Mouse (Mus musculus) monocyte, adult 2 months (primary cell): ENCODE results near the gene Agxt.
A peak's percentile ranks its signal among the peaks of the same experiment; 100 is the strongest.

ENCODE experiments used
- DNase-seq, 2 experiments: peaks; one replicate each; pipeline ENCODE4 v3.0.0; 2022; ENCODE audit warnings: low spot score in 2 of 2, low read depth in 1 of 2

The Agxt gene

DNA sequence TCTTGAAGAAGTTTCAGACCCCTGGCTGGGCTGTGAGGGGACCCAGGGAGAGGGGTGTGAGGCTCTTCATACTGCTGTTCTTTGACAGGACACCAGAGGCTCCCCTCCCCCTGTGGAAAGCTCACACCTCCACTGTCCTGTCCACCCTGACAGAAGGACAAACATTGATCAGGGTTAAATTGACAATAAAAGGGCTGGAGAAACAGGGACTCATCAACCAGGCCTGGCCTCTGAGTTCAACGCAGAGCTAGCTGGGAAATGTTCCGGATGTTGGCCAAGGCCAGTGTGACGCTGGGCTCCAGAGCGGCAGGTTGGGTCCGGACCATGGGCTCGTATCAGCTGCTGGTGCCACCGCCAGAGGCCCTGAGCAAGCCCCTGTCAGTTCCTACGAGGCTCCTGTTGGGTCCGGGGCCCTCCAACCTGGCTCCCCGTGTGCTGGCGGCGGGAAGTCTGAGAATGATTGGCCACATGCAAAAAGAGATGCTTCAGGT, at the start of gene Agxt:
TSS of gene Agxt (plus strand) at position 205 of the 491 bp plus-strand sequence.
- DNase-seq: no peak

DNA sequence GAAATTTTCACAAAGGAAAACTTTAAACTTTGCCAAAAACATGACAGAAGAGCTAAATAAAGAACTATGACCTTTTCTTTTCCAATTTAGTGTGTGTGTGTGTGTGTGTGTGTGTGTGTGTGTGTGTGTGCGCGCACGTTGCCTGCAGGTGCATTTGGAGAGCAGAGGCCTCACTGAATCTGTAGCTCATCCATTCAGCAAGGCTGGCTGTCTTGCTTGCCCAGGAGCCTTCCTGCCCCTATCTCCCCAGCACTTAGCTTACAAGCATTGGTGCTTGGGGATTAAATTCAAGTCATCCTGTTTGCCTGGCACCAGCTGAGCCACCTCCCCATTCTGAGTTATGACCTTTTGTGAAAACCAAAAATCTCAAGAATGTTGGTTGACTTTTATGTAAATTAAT, 42.5 kb upstream of the Agxt start:
- DNase-seq: no peak

DNA sequence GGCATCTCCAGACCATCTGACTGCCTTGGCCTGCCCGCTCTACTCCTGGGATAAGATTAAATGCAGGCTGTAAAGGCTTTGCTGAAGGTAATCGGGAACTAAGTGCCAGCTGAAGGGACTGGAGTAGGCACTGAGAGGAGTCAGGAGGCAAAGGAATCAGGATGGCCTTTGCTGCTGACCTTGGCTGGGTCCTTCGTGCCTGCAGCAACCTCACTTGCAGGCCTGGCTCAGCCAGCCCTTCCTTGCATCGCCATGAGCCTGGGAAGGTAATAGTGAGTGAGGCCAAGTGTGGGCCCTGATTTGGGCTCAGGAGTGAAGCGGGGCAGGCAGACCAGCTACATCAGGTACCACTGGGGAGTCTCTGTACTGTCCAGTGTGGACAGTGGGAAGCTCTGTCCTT, 36.1 kb upstream of the Agxt start:
- DNase-seq: no peak

DNA sequence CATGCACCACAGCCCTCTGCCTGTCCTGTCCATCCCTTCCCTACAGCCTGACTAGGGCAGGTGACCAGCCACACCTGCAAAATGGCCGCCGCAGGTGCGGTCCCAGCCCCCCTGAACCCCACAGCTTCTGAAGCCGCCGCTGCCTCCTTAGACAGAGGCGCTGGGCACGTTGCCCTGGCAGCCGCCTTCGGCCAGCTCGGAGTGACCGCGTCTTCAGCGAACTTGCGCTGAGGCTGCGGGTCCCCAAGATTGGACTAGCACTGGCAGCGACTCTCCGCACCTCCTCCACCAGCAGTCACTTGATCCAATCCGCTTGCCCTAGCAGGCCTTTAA, 34.8 kb upstream of the Agxt start:
- DNase-seq: no peak

DNA sequence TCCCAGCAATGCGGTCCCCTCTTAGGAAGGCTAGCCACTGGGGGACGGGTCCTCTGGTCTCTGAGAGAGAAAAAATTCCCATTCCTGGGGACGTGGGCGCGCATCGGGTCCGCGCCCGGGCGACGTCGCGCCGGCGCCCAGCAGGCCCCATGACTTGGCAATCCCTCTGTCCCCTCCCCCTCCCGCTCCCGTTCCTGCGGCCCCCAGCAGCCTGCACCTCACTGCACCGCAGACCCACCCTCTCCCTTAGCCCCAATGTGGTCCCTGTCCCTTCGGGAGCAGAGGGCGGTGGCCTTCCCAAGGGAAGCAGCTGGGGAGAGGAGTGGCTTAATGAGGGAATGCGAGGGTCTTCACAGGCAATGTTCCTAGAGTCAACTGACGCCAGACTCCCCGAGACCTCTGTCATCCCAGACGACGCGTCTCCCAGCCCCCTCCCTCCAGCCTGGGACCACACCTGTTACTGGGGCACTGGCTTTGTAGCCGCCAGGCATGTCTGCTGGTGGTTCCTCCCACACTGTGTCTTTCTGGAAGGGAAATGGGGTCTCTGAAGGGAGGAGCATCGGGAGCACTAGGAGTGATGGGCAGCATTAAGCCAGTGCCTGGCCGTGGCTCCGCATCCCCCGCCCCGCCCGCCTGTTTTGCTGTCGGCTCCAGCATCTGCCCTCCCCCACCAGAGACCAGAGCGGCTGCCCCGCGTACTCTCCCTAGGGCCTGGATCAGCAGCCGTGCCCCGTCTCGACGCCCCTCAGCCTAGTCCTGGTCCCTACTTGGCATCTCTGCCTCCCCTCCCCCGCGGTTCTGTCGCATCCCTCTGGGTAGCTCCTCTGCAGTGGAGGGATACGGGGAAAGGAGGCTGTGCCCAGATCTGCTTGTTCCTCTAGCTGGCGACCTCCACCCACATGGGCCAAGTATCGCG, 34.2 kb upstream of the Agxt start:
- no peak for DNase-seq

DNA sequence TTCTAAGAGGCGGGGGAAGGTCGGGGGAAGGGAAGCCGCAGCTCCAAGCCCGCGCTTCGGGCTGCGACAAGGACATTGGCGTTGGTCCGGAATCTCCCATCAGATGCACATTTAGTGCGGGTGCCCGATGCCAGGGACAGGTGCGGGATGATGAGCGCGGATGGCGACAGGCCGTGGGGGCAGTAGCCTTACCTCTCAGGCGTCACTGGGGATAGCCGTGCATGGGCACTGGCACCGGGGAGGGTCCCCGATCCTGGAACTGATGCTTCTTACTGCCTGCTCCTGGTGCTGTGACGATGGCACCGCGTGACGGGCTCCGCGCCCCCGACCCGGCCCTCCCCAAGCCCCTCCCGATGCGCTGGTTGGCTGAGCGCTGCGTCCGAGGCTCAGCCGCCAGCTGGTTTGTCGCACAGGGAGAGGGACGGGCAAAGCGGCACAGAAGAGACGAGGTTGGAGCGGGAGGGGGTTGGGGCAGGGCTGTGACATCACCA, 33.4 kb upstream of the Agxt start, which contains the start of gene Kif1a:
TSS of gene Kif1a (minus strand) at position 381 of the 491 bp plus-strand sequence.
- no peak for DNase-seq

DNA sequence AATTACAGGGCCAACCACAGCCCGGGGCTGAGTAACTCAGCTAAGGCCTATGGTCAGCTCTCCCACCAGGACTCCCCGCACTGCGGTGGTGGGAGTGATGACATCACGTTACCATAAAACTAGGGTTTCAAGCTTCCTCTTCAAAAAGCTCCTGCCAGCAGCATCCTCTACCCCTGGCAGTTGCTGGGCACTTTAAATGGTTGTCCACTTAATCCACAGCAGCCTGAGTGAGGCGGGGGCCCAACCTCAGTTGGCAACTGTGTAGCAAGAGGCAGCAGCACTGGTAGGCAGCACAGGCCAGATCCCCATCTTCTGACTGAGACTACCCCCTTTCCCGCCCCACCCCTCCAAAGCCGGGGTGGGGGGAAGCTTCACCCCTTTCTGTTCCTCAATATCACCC, 32.3 kb upstream of the Agxt start:
- DNase-seq: no peak

DNA sequence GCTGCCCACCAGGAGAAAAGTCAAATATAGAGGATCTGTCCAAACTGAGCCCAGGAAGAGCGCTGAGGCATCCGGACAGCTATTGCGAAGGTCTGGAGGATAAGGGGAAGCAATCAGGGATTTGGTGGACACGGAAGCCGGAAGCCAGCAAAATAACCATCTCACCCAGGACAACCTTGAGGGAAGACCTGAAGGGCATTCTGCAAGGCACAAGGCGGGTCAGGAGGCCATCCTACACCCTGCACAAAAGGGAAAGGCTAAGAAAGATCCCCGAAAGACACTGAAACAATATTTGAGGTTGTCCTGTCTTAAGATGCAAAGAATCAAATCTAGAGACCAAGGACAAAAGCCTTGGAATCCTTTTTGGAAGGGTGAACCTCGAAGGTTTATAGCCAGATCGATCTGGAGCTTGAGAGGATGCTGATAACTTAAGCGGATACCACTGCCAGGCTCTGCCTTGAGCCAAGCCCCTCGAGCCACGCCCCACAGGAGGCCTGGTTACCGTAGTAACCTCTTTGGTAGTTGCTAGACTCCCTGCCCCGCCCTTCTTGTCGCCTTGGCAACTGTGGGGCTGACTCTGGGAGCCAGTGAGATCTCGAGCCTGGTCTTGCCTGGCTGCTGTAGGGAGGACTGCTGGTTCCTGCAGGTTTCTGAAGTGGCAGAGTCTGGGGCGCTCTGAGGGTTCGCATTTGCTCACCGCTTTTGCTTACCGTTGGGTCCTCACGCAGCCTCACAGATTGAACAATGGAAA, 20.2 kb upstream of the Agxt start:
- no peak for DNase-seq

DNA sequence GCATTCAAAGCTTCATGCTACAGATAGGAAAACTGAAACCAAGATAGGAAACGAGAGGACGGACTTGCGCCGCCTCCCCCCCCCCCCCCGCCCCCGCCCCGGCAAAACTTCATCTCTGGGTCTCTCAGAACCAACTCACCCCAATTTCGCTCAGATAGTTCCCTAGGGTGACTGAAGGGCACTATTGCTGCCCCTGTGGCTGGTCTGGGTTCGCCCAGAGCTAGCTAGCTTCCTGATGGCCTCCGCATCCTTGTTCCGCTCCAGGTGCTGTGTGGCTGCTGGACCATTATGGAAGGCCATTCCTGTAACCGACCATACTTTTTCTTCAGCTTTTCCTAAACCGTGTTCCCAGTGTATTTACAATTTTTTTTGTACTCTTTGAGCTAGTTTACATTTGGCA, 19.6 kb upstream of the Agxt start:
- no peak for DNase-seq

DNA sequence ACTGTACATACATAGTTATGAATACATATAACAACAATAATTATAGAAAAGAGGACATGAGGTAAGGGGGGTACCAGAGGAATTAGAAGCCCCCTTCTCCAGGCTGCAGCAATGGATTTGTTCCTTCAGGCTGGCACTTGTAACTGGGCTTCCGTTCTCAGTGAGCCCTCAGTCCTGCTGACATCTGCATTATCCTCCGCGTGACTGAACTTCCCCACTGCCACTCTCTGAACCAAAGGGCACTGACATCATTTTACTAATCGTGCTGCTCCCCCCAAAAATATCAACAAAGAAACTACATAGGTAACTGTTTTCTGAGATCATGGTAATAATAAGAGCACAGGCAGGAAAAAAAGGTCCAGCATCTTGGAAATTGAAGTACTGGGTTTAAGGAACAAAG, 16.2 kb upstream of the Agxt start:
- DNase-seq: no peak

DNA sequence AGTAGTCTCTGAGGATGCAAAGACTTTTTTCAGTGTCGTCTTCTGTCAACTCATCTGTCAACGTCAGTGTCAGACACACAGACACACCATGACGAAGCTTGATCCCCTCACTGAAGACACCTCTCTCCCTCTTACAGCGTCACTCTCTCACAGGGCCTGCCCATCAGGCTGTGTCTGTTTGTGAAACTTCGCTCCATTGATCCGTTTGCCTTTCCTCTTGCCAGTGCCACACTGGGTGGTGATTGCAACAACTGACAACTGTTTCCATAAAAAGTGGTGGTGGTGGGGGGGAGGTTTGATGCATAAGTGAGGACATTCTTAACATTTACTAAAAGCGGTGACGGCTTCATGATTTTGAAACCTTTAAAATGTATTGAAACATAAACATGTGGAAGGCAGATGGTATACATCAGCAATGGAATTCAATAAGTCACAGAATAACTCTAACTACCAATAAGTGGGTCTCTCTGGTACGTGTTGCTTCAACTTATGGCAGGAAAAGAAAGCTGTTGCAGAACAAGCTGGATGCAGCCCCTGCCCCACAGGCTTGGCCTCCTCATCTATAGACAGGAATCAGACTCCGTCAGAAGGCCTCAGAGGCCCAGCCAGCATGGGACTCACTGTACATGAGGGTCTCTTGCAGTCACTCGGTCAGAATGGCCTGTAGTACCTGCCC, 11.7 kb upstream of the Agxt start:
- DNase-seq: no peak

DNA sequence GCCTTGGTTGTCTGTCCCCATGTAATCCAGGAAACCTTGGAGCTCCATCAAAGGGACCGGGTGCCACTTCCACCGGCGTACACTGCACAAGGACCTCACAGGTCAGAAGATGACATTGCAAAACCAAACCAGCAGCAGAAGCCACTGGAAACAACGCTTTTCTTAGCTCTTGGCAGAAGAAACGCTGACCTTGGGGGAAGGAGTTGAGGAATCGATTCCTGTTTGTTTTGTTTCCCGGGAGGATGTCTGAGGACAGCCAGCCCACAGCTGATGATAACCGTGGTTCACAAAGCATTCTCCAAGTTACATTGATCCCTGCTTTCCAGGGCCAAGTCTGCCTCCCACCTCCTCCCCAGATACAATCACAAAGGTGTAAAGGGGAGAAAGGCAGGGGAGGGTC, 11.0 kb upstream of the Agxt start:
- no peak for DNase-seq

DNA sequence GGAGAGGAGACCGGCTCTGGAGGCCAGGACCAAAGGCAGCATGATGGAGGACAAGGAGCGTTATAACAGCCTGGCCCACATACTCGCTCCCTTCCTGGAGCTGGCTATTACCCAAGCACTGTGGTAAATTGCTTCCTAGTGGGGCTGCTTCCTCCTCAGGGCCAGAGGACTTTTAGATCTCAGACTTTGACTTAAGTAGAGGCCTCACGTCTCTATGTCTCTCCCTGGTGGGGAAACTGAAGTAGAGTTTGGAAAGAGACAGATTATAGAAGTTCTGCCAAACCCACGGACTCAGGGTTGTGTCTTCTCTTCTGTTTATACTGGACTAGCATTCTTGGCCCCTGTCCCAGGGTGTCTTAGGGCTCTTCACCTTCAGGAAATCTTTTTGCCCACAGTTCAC, 9.8 kb upstream of the Agxt start:
- peak; percentile 16 to 18 for DNase-seq

DNA sequence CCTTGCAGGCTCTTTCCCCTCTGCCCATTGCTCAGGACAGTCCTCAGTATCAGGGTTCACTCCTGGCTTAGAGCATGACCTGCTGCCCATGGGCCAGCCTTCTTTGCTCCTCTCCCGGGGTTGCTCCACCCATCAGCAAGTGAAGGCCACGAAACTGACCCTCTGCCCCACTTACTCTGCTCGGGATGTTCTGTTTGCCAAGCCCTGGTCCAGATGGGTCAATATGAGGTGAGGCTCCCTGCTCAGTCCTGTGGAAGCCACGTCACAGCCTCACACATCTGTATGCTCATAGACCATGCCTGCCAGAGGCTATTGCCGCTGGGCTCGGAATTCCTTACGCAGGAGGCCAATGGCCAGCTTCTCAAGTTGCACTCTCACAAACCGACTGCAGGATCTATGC, 6.8 kb upstream of the Agxt start:
- no peak for DNase-seq

DNA sequence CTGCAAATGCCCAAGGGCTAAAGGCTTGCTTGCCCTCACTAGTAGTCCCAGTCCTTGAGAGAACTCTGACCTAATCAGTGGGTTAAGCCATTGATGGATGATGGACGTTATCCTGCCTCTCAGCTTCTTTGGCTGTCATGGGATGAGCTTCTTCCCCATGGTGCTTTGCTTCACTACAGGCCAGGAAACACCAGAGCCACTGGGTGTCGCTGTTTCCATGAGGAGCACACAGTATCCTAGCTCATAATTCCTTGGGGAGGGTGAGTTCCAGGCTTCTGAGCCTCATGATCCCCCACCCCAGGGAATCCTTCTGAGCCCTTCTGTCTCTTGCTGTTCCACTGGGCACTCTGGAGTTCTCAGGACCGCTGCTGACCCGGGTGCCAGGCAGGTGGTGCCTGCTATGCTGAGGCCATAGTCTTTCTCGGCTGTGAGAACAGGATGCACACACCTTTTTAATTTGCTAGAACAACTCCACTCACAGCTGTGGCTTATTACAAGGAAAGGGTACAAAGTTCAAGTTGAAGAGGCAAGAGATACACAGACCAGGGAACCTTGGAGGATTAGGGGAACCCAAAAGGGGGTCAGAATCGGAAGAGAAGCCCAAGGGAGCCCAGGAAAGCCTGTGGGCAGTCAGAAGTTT, 6.2 kb upstream of the Agxt start:
- DNase-seq: no peak

DNA sequence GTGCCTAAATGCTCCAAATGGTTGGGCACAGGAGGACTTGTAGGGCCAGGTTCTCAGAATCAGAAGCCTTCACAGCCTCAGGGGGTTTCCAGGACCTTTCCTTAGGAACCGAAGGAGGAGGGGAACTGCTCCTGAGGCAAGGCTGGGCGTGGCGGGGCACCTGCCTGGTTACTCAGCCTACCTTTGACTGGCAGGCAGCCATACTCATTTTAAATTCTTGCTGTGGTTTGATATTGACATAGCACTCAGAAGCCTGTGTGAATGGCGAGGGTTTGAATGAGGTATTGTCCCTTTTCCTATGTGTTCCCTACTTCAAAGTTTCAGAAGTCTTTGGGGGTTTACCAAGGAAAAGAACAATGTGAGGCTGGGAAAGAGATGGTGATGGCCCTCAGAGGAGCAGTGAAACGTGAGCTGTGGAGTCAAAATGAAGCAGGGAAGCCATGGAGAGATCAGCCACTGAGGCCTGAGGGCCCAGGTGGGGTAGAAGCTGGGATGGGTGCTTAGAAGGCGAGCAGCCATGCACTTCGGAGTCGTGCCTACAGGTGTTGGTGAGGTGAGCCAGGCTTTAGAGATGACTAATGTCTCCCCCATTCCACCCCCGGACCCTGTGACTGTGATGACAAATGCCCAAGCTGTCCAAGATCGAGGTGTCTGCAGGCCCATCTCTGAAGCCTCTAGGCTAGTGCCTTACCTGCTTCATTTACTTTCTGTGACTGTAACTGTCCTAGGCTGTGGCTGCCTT, 4.6 kb upstream of the Agxt start:
- no peak for DNase-seq

DNA sequence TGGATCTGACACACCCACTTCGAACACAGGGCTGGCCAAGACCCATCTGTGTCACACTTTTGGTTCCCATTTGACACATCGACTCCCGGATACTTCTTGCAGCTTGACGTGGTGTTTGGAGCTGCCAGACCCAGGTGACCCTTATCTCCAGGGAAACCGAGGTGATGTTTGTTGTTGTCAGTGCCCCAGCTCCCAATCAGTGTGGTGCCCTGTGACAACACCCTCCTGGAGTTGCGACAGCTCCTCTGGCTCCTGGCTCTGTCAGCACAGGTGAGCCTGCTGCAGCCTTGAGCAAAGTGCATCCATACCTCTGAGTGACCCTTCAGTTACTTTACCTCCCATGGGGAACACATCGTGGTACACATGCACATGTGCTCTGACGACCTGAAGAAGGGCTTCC, 2.4 kb upstream of the Agxt start:
- DNase-seq: no peak

DNA sequence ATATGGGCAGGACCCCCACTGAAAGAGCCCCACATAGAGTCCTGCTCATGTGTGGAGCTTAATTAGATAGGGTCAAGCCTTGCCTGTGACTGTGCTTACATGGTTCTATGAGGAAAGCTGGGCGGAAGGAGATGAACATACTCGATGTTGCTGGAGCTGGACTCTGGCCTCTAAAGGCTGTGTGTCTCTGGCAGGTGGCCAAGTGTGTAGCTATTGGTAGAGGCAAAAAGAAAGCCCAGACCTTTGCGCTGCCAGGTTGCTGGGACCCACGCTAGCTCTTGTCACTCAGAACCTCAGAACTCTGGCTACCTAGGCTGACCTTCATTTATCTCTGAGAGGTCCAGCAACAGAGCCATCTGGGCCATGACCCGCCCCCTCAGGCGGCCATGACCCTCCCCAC, 3.5 kb downstream of the Agxt start:
- DNase-seq: no peak

DNA sequence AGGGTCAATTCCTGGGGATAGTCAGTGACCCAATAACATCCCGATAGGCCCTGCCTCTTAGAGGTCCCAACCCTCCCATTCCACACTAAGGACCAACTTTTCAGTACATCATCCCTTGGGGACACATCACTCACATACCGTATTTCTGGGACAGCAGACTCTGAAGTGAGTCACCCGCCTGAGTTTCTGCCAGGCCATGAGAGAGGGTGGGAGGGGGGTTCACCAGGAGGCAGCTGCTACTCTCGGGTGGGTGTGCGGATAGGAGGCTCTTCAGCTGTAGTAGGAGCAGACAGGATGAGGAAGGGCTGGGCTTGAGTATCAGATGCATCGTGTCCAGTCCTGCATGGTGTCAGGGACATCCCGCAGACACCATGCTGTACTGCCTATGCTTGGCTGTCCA, 4.7 kb downstream of the Agxt start:
- no peak for DNase-seq

DNA sequence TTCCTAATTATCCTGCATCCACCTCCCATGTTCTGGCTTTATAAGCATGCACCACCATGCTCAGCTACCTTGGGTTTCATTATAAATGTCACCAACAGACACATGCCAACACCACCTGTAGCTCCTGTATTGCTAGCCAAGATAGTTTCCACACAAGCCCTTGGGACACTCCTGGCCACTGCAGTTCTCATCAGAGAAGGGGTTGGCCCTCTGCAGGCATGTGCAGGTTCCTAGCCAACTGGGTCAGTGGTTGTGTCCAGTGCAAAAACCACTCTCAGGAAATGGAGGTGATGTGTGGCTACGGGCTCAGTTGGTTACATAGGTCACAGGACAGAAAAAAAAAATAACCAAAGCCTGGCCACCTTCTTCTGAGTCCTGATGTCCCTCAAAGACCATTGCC, 7.8 kb downstream of the Agxt start:
- DNase-seq: no peak
